Mouse (Mus musculus) olfactory bulb, adult 2 months (tissue): ENCODE measurements at regions not wholly inside any gene's neighbourhood (a gene's known extent, or its start where the extent isn't known, plus 50 kb on each side); places are given as distances from the start of the nearest gene placed in this dataset.

Experiments
- H3K27ac ChIP-seq: fragments of 200-500 bp; 2 replicates; pipeline ENCODE4 v1.5.1; 2012; ENCODE audit warnings: low read depth, low read length; ENCODE audit not compliant: insufficient read depth
- H3K4me1 ChIP-seq: fragments of 200-500 bp; 2 replicates; pipeline ENCODE4 v1.6.1; 2012; ENCODE audit warnings: low read length; ENCODE audit not compliant: control insufficient read depth, insufficient read depth
- H3K4me3 ChIP-seq: fragments of 200-500 bp; 2 replicates; pipeline ENCODE4 v1.5.1; 2012; ENCODE audit warnings: mild to moderate bottlenecking, low read depth, low read length, moderate library complexity; ENCODE audit not compliant: insufficient read depth
- CTCF ChIP-seq: fragments of 200-500 bp; IDR thresholded peaks from 2 replicates; pipeline ENCODE4 v1.5.1; 2012; ENCODE audit warnings: low read depth, mild to moderate bottlenecking, low read length, moderate library complexity; ENCODE audit not compliant: insufficient read depth
- POLR2A ChIP-seq: fragments of 200-500 bp; IDR thresholded peaks from 2 replicates; pipeline ENCODE4 v1.6.1; 2012; ENCODE audit warnings: mild to moderate bottlenecking, low read depth, low read length, moderate library complexity; ENCODE audit not compliant: insufficient read depth
- WGBS: fragments of 180-500 bp; shearing (Covaris S2); methylation state at CpG from one replicate; pipeline ENCODE4 v1.1.7; 2018; 5-methylcytosine and 5-hydroxymethylcytosine counted together

- no peak for TF ChIP-seq CTCF
- TF ChIP-seq POLR2A = no peak
- no peak overlapping the region for H3K27ac ChIP-seq
- no peaks in the 10 kb centered on the region for H3K4me1 ChIP-seq
- no peak overlapping the region for H3K4me3 ChIP-seq
- 75% methylated on average over 4 of the region's 4 CpGs for WGBS
These were observed 220.4 kb downstream of the Tbx18 start for GRCm38 (mm10) chr9:87510683-87511082.

DNA sequence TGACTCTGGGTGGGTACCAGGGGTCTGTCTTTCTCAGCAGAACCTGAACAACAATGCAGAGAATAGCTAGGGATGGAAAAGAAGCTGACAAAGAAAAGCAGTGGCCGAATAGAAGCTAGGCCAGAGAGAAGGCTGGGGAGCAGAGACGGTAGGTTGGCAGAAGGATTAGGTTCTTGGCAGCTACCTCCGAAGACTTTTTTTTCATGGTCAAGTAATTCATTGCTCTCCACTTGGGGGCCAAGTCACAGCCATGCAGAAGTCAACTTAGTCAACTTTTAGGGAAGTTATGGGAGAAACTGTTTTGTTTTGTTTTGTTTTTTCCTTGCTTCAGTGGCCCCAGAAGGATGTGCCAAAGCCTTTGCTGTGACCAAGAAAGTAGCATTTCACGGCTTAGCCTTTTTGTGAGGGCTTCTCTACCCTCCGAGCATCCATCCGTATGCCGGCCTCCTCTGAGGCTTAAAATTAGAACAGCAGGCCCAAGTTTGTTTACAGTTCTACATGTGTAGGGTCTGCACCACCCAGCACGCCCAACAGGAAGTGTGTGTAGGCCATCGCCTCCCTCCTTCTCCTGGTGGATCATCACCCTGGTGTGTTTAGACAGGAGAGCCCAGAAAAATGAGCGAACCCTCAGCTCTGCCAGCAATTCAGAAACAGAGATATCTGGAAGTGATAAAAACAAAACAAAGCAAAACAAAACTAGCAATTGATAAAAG lies 226.2 kb downstream of the Tbx18 start:
- Histone ChIP-seq H3K27ac (no peak overlapping the region), H3K4me3 (no peak overlapping the region), H3K4me1 (no peaks in the 10 kb centered on the region)
- WGBS = 57% methylated on average over 10 of the region's 10 CpGs
- TF ChIP-seq POLR2A (no peak), CTCF (no peak)

DNA sequence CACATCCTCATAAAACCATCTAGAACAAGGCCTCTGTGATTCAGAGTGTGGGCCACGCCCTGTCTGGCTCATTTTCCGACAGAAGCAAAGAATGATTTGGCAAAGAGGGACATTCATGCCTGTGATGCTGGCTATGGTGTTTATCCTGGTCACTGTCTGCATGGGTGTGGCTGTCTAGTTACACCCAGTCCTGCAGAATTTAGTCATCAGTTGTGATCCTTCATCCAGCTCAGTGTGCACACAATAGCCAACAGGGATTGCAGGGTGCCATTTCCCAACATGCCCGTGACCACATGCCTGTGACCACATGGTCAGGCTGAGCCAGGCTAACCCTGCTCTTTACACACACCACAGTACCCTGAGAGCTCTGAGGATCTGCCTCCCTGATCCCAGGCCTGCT lies 208.8 kb upstream of the Cep162 start:
- H3K4me1 ChIP-seq = no peaks in the 10 kb centered on the region
- H3K4me3 ChIP-seq = no peak overlapping the region
- TF ChIP-seq CTCF (no peak), POLR2A (no peak)
- WGBS = 86% methylated on average over 3 of the region's 3 CpGs
- no peak overlapping the region for H3K27ac ChIP-seq

GRCm38 (mm10) chr9:87453261-87453660 lies 197.9 kb upstream of the Cep162 start:
- H3K27ac ChIP-seq = no peak overlapping the region
- 85% methylated on average over 2 of the region's 2 CpGs for WGBS
- TF ChIP-seq POLR2A = no peak
- no peak for TF ChIP-seq CTCF
- no peak overlapping the region for H3K4me3 ChIP-seq
- H3K4me1 ChIP-seq = no peaks in the 10 kb centered on the region

DNA sequence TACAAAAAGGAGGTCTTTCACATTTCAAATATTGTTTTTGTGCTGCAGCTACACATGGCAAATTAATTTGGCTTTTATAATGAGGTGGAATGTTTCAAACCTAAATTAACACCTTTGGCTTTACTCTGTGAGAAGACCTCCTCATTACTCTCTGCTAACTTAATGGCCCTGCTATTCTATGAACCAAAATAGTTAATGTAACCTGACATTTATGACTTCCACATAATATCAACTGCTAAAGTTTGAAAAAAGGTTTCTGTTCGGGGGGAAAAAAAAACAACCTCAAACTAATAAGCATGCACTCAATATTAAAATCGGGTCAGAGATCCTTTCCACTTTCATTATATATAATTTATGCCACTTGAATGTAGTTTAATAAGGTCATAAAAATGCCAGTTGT lies 197.2 kb upstream of the Cep162 start:
- Histone ChIP-seq H3K4me3 (no peak overlapping the region), H3K4me1 (no peaks in the 10 kb centered on the region), H3K27ac (no peak overlapping the region)
- WGBS = 77% methylated on average over 2 of the region's 2 CpGs
- TF ChIP-seq CTCF (no peak), POLR2A (no peak)

DNA sequence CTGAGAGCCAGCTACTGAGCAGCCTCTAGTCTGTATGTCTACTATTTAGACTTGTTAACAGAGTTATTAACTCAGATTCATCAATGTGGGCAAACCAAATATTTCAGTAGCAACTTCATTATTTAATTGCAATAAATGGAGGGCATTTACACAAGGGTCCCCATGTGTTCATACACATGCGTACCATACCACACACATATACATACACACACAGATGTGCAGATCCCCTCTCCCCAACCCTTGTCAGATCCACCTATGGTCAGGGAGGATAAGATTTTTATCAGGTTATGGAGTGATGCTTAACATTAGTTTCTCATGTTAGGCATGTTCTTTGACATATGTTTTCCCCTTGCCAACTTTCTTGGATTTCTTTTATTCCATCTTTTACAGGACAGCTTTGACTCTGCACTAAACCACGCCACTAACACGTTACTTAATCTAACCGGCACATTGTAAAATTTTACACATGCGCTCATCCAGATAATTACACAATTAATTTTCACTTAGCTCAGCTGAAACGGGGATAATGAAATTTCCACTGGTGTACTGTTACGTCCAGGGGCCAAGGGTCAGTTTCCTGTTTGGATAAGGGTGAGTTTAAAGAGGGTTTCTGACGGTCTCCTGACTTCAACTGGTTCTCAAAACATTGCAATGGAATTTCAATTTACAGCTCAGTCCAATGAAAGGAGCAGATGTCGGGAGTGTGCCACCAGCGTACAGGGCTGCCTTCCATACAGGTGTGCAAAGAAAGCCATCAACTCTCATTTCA lies 188.3 kb upstream of the Cep162 start:
- 79% methylated on average over 10 of the region's 10 CpGs for WGBS
- Histone ChIP-seq H3K4me3 (no peak overlapping the region), H3K4me1 (no peaks in the 10 kb centered on the region), H3K27ac (no peak overlapping the region)
- TF ChIP-seq CTCF = no peak
- no peak for TF ChIP-seq POLR2A

DNA sequence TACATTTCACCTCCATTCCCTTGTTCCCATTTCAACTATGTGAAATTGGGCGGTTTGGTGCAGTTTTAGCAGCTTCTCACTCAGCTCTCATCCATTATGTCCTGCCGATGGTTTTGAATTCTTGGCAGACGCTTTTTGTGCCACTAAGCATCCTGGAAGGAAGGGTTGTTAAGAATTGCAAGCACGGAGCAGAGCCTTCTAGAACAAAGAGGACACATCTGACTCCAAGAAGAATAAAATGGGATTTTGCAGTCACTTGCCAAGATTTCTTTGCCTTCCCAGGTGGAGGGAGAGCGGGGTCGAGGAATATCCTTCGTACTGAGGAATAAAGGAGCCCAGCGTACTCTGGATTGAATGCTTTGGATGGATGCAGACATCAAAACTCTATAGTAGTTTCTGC lies 176.7 kb upstream of the Cep162 start:
- 26% methylated on average over 8 of the region's 8 CpGs for WGBS
- H3K4me1 ChIP-seq = no peaks in the 10 kb centered on the region
- no peak overlapping the region for H3K4me3 ChIP-seq
- TF ChIP-seq CTCF (no peak), POLR2A (no peak)
- H3K27ac ChIP-seq = no peak overlapping the region

- H3K27ac ChIP-seq = no peak overlapping the region
- no peaks in the 10 kb centered on the region for H3K4me1 ChIP-seq
- no peak overlapping the region for H3K4me3 ChIP-seq
- 22% methylated on average over 7 of the region's 7 CpGs for WGBS
- TF ChIP-seq POLR2A = no peak
- TF ChIP-seq CTCF = no peak
These were observed 176.2 kb upstream of the Cep162 start for GRCm38 (mm10) chr9:87431523-87431922.

DNA sequence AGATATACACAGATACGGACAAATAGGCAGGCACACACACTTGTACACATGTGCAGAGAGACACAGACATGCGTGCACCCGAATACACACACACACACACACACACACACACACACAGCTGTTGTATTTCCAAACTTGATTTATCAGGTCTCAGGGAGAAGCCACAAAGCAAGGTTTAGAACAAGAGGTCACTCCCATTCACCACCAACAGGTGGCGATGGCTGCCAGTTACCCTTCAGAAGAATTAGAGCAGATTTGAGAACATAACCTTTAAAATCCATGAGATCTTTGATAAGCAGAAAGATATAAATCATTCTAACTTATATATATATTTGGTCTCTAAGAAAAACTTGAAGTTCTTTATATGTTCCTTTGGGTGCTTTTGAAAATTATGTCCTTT lies 169.9 kb upstream of the Cep162 start:
- Histone ChIP-seq H3K4me3 (no peak overlapping the region), H3K4me1 (no peaks in the 10 kb centered on the region), H3K27ac (no peak overlapping the region)
- TF ChIP-seq POLR2A = no peak
- TF ChIP-seq CTCF = no peak
- 67% methylated on average over 4 of the region's 4 CpGs for WGBS
